Mouse (Mus musculus) E14TG2a.4 (cell line): ENCODE results near the gene Zfp746.

Experiments used
- CTCF ChIP-seq: conservative IDR thresholded peaks from 2 replicates; pipeline ENCODE4 v1.5.1; 2014; ENCODE audit warnings: low read length
- NANOG ChIP-seq: IDR thresholded peaks from 2 replicates; pipeline ENCODE4 v1.6.1; 2014; ENCODE audit warnings: borderline replicate concordance, low read length, mixed read lengths

DNA sequence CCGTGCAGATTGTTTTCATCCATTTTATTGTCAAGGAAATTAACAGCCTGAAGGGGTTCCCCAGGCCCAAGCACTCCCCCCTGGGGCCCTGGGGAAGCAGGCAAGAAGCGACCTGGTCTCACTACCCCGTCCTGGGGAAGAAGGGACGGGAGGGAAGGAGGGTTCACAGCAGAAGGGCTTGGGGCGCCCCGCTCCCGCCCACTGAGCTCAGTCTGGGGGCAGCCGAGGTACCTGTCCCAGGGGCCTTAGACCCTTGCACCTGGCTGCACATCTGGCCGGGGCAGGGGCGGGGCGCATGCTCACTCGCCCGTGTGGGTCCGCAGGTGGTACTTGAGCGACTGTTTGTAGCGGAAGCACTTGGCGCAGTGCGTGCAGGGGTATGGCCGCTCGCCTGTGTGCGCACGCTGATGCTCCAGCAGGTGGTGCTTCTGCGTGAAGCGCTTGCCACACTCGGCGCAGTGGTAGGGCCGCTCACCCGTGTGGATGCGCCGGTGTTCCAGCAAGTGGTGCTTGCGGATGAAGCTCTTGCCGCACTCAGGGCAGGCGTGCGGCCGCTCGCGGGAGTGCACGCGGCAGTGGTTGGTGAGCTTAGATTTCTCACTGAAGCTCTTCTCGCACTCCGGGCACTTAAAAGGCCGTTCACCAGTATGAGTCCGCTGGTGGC, 61.9 kb downstream of the Zfp746 start:
- TF ChIP-seq CTCF (no peak), NANOG (no peak)
